Mouse (Mus musculus): ENCODE measurements around the gene Wdfy3.
"Not testable (repeated sequence)": the region's sequence is repeated elsewhere in the genome, so short reads cannot be mapped to it uniquely, and the experiment has no call there.

Wdfy3 gene

DNA sequence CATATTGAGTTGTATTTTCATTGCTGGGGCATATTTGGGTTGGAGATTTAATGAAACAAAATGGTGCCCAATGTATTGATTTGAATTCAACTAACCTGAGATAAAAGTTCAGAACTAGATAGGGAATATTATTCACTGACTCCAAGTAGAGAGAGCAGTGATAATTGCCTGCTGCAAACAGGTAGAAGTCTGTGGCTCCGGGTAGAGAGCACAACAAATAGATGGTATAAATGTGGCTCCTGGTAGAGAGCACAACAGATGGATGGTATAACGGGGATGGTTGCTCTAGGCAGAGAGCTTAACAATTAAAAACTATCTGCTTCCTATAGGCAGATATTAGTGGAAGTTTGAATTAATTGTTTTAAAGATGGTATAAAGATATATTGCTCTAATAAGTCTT, 232.1 kb downstream of the Wdfy3 start:
- DNase-seq (ENCODE audit: low read depth, low spot score), result not testable (repeated sequence)

DNA sequence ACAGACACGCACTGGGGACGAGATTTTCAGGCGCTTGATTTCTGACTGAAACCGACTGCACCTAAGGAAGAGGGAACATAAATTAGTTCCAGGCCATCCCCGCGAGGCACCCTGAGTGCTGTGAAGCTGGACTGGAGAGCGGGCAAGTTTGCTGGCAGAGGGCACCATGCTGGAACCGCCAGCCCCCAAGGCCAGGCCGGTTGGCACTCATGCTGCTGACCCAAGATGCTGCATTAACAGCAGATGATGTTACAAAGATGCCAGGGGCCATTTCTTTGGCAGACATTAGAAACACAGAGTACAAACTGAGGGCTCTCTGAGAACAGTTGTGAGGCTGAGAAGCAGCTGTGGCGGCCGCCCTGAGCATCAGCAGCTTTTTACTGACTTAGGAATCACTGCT, 233.5 kb downstream of the Wdfy3 start:
- DNase-seq (ENCODE audit: low read depth, low spot score), result no peak

DNA sequence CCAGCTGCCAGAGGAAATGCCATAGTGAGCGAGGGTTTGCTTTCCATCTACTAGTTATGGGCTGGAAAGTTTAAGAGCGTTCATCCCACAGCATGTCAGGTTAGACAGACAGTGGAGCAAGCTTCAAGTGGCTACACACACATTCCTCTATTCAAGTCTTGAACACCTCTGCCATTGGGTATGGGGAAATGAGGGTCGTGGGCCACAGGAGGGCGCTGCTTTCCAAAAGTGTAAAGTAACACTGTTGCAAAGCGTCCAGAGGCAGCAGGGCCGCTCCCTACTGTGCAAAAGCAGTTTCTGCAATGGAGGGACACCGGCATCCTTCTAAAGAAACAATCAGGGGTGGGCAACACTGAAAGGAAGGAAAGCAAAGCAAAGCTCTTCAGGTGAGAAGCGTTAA, 235.8 kb downstream of the Wdfy3 start:
- no peak for DNase-seq (ENCODE audit: low read depth, low spot score)

DNA sequence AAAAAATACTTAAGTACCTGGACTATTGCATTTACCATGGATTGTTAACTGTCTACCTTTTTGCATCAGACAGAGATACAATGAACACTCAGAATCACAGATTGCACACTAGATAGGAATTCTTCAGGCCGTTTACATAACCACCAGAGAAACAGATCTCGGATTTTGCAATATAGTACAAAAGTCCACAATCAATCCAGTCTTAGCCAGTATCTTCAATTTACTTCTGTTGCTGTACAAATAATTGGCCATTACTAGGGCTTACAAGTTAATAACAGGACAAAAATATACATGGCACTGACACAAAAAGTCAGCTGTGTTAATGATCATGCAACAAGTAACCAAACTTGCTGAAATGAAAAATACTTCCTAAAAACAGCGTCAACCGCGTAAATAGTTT, 236.7 kb downstream of the Wdfy3 start:
- no peak for DNase-seq (ENCODE audit: low read depth, low spot score)

DNA sequence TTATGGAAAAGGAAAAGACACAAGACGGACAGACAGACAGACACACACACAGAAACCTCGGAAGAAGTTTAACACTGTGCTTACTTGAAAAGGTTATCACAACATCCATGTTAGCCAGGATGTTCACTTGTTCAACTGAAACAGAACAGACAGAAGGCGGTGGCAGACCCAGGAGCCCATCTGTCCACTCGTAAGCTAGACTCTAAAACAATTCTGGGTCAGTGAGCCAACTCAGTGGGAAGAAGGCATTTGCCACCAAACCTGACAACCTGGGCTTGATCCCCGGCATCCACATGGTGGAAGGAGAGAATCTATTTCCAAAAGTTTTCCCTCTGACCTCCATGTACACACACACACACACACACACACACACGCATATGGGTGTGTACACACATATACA, 237.7 kb downstream of the Wdfy3 start:
- DNase-seq (ENCODE audit: low read depth, low spot score), result no peak

DNA sequence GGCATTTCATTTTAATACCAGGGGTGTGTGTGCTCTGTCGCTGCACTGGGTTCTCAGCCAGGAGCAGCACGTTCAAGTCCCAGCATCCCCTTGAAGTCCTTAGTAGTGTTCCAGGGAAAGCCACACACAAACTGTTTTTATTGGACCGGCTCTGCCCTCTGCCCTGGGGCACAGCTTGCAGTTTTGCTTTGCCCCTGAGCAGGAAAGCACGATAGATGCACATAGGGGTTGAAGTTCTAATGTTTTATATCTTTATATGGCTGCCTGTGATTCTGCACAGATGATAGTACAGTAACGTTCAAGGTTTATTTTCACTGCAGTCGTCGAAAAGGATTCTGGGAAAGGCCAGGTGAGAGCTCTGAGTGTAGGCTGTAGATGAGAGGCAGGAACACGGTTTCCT, 239.5 kb downstream of the Wdfy3 start:
- no peak for DNase-seq (ENCODE audit: low read depth, low spot score)

DNA sequence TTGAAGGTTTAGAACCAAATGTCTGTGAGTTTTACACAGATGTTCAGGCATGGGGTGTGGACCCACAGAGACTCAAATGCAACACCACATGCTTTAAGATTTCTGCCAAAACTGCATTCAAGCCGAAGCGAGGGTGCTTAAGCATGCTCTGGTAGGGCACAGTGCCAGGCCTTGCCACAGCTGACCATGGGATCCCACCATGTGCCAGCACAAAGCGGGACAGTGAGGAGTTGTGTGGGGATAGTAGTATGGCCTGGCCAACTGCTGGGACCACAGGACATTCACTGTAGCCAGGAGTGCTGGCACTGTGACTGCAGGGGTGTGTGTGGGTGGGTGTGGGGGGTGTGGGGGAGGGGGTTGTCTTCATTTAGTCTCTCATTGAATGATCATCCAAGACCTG, 240.8 kb downstream of the Wdfy3 start:
- DNase-seq (ENCODE audit: low read depth, low spot score), result no peak

DNA sequence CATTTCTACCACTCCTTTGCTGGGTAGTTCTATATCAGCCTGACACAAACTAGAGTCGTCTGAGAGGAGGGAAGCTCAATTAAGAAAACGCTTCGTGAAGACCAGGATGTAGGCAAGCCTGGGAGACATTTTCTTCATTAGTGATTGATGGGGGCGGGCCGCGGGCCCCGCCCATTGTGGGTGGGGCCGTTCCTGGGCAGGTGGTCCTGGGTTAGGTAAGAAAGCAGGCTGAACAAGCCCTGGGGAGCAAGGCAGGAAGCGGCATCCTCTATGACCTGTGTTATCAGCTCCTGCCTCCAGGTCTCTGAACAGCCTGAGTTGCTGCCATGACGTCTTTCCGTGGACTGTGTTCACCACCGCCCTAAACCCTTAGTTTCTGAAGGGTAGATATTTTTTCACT, 242.2 kb downstream of the Wdfy3 start:
- no peak for DNase-seq (ENCODE audit: low read depth, low spot score)

DNA sequence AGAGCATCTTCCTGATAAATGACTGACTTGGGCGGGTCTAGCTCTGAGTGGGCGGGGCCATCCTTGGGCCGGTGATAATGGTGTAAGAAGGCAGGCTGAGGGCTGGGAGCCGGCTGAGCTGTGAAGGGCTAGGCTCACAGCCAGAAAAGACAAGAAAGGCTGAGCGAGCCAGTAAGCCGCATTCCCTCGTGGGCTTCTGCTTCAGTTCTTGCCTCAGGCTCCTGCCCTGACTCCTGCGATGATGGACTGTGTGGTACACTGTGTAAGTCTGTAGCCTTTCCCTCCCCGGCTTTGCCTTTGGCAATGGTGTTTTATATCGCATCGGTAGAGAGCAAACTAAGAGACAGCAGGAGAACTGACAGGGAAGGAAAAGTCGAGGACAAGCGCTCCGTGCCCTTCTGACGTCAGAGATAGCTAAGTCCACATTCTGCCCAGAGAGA, 243.2 kb downstream of the Wdfy3 start:
- DNase-seq (ENCODE audit: low read depth, low spot score), result no peak

DNA sequence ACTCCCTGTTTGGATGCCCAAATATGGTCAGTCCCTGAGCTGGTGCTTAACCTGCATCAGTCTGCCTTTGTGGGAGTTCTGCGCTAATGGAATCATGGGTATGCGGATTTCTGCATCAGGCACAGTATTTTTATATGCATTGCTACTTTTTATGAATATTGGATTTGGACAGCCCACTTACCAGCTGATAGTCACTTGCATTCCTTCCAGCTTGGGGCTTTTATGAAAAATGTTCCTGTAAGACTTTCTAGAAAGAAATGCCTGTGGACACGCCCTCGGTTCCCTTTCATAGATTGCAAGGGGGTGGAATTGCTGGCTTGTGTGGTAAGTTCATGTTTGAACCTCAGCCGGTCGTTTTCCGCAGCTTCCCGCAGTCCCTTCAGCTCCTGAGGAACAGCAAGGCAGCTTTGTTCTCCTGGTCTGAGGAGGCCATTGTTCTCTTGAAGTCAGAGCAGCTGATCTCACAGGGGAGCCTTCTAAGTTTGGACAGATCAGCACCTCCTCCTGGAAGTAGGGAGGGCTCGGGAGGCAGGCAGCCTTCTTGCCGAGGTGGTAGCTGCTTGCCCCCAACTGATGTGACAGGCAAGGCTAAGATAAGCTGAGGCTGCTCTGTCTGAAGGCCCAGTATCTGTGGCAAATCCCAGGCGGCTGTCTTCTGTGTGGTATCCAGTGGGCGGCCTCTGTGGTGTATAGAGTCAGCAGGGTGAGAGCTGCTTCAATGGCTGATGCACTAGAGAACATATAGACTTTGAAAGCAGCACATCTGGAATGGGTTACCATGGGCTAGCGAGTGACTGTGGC, 244.4 kb downstream of the Wdfy3 start:
- DNase-seq (ENCODE audit: low read depth, low spot score), result no peak

DNA sequence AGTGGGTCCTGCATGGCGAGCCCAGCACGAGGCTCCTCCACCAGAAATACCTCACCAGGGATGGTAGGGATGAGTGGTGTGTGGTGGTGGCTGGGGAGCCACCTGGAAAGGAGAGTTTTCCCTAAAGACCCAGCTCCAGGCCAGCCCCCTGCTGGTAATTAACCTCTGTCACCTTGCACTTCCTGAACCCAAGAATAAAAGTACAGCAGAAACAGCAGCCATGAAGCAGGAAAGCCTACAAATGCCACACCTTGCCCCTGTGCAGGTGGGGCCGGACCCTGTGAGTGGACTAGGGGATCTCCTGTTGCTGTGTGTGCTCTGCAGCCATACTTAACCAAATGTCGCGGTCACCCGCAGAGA, 247.4 kb downstream of the Wdfy3 start:
- DNase-seq (ENCODE audit: low read depth, low spot score), result no peak

DNA sequence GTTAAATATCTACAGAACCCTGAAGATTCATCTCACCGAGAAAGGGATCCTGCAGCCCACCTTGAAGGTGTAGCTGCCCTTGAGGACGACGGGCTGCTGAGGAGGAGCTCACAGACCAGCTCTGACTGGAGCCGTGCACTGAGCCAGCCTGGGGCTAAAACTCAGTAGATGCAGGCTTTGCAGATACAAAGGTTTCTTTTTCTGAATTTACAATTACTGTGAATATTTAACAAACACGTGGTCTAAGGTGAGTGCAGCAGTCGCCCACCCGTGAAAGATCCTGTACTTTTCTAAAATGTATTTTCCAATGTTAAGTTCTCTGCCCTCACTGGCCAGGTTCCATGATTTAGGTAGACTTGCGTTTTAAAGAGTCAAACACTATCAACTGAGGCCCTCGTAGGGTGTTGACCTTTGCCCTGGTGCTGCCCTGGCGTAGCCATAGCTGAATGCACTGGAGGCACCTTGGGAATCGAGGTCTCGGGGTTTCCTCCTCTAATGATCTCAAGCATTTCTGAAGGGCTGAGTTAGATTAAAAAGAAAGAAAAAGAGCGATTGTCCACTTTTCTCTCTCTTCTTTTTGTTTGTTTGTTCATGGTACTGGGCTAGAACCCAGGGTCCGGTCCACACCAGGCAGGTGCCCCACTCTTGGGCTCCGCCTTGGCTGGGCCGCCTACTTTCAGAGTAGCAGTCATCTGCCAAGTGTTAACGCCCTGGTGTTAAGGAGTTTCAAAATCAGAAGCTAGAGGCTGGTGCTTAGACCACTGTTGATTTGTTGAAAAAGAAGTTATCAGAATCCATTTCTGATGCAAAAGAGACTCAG, 248.0 kb downstream of the Wdfy3 start:
- no peak for DNase-seq (ENCODE audit: low read depth, low spot score)

DNA sequence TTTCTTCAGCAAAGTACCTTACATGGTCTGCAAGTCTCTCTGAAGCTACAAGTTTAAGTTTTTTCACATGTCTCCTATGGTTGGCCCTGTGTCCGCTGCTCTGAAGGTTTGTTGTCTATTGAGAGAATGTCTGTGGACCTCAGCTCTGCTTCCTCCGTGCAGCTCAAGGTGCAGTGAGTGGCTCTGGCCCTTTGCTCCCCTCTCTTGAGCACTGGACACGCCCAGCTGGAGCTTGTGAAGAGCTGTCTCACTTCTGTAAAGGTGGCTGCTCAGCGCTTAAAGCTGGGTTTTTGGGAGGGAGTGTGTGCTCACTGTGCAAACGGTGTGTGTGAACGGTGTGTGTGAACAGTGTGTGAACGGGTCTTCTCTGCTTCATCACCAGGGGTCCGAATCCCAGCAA, 248.7 kb downstream of the Wdfy3 start:
- DNase-seq (ENCODE audit: low read depth, low spot score), result no peak

DNA sequence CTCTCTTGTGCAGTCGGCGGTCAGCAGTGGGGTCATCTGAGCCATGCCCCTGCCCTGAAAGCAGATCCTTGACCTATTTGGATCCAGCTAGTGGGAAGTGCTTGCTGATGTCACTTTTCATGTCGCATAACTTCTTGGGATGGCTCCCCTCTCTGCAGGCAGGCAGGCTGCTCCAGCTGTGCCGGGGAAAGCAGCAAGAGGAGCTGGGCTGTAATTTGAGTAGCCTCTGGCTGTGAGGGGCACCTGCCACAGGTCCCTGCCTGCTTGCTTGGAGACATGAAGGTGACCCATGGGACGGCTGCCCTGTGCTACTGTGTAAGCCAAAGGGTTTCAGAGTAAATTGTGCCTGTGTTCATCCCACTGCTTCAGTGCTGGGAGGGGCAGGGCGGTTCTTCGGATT, 249.9 kb downstream of the Wdfy3 start:
- DNase-seq (ENCODE audit: low read depth, low spot score), result no peak

DNA sequence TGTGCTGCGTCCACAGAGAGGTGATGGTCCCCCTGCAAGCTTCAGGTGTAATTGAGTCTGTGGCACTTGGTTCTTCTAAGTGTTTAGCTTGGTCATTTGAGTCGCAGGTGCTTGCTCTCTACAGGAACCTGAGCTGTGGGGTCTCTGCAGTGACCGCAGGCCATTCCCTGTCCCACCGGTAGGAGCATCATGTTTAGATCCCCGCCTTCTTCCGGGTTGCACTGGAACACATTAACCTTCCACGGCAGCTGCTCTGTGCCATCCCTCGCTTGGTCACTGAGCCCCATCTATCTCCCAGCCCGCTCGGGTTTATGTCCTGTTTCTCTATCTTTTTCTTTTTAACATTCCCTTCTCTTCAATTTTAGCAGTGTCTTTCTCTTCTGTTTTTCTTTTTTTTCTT, 250.5 kb downstream of the Wdfy3 start:
- no peak for DNase-seq (ENCODE audit: low read depth, low spot score)

DNA sequence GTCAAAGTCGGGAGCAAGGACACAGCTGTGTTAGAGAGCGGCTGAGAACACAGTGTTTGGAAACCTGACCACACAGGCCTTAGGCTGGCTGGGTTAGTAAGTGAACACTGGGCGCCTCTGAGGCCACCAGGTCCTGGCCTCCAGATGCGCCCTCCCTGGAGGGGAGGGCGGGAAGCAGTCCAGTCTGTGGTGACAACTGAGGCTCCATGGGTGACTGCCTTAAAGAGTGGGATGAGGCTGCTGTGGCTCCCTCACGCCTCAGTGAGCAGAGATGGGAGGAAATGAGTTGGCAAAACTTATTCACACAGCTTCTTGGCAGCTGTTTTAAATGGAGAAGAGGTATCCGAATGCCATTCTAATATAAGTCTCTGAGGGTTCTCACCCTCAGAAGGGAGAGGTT, 252.9 kb downstream of the Wdfy3 start:
- no peak for DNase-seq (ENCODE audit: low read depth, low spot score)

DNA sequence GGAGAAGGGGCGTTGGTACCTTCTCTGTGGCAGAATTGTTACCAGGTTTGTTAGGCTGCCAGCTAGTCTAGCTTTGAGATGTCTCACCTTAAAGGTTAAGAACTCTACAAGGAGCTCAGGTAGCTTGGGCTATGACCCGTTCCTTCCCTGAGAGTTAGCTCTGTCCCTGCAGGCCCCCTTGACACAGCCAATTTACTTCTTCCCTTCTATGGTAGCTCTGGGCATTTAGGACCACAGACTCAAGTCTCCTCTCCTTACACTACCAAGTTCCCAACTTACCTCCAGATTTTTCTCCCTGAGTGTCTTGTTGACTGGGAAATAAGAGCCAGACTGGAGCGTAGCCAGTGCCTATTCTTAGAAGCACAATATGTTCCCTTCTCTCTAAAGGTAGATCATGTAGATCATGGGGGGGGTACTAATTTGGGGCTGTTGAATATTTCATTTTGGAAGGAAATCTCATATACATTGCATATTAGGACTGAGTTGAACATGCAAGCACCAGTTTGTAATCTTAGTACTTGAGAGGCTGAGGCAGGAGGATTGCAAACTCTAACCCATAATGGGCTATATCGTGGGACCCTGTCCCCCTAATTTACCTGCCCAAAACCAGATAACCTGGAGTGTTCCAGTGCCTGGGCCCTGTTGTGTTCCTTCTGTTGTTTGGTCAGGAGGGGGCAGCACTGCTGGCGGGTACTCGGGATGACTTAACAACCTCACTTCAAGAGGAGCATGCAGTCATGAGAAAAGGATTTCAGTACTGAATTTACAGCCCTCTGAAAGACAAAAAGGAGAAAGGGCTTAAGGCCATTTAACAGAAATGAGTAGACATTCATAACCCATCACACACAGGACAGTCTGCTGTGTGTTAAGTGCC, 258.2 kb downstream of the Wdfy3 start:
- DNase-seq (ENCODE audit: low read depth, low spot score), result no peak

DNA sequence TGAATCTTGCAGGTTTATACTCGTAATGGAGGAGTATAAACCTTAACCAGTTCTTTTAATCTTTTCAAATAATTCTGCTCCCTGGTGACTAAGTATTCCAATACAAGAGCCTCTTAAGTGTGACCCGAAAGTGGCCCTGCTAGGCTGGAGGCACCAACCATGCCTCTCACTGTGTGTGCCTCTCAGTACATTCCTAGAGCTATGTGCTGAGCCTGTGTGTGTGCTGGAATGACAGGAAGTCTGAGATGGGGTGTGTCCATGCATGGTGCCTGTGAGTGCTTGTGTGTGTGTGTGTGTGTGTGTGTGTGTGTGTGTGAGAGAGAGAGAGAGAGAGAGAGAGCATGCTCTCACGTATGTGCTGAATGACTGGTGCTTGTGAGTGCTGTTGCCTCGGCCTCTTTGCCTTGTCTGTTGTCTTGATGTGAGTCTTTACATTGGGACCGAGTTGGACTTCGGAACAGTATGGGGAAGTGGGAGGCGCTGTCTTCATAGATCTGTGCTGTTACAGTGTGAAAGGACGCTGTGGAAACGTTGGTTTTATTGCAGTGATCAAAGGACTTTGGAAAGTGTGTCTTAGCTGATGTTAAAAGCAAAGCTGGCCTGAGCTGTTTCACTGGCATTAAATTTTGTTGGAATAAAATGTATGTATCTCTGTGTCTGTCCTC, 267.2 kb downstream of the Wdfy3 start:
- DNase-seq (ENCODE audit: low read depth, low spot score), result no peak

DNA sequence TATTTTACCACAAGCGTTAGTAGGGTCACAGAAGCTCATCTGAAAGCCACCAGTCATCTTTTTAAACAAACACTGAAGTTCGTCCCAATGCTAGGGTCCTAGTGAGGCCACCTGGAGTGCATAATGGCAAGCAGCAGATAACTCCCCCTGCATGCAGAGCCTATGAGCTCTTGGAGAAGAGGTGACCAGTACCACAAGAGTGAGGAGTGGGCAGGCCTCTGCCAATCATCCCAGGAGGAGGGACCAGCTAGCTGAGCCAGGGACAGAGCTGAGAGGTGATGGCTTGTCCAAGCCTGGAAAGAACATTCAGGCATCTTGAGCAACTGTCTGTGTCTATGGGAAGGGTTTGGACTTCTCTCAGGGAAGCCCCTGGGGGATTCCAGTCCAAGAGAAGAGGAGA, 267.8 kb downstream of the Wdfy3 start:
- no peak for DNase-seq (ENCODE audit: low read depth, low spot score)

DNA sequence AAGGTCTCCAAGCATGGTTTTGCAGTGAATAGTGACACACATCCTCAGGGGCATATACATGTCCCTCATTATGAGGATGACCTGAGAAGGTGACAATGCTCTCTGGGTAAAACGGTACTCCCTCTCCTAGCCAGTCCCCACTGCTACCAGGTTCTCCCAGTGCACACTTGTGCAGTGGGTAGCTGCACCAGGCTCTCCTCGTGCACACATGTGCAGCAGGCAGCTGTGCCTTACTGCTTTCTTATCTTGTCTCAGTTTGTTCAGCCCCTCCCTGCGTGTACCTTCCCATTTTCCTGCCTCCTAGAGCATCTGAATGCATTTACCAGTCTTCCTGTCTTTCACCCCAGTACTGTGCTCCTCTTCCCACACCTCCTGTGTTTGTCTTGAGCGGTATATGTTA, 277.1 kb downstream of the Wdfy3 start:
- no peak for DNase-seq (ENCODE audit: low read depth, low spot score)

DNA sequence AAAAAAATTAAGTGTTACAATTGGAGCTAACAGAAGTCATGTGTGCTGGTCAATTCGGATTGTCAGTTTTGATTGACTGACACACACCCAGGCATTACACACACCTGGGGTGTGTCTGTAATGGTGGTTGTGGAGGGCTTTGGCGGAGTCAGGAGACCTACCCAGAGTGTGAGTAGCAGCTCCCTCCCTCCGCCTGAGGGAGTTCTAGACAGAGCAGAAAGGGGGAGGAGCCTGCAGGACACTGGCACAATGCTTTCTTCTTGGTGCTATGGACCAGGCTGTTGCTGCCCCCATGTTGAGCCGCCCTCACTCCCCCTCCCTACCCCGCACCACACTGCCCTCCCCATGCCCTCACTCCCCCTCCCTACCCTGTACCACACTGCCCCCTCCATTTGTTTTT, 279.2 kb downstream of the Wdfy3 start:
- no peak for DNase-seq (ENCODE audit: low read depth, low spot score)

DNA sequence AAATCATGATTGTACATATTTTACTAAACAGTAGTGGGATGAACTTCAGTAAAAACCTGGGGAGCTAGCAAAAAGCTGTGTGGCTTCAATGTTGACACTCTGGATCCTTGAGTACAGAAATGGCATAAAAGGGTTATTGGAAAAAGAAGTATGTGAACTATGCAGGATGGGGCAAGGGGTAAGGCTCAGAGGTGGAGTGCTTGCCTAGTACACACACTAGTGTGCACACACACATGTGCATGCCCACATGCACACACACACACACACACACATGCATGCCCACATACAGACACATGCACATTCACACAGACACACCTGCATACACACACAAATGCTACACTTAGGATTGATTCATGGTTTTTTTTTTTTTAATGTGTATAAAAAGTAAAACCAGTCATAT, 280.0 kb downstream of the Wdfy3 start:
- DNase-seq (ENCODE audit: low read depth, low spot score), result no peak

All from CD4-positive helper T cell, adult 2 months (primary cell).